Mouse (Mus musculus) heart, postnatal 0 days (tissue): ENCODE results near the gene March8.

Source experiments
- CTCF ChIP-seq: IDR thresholded peaks from 2 replicates; pipeline ENCODE4 v1.5.1; 2016; ENCODE audit warnings: antibody characterized with exemption, control low read depth, low read depth
- EP300 ChIP-seq: IDR thresholded peaks from 2 replicates; pipeline ENCODE4 v1.6.1; 2016; ENCODE audit warnings: antibody characterized with exemption, low read depth

DNA sequence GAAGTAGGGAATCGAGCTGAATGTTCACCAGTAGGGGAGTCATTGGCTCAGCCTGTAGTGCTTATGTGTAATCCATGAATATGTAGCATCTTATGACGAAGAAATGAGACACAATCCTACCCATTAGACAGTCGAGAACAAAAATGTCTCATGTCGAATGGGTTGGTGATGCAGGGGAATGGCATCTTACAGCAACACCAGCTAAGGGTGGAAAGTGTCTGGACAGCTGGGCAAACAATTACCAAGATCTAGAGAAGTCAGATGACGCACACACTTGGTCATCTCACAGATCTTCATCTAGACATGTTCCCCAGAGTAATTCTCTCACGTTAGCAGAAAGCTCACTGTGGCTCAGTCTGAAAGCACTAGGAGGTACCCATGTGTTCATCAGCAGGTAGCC is 101.0 kb downstream of the March8 start:
- TF ChIP-seq CTCF (no peak), EP300 (no peak)
